In genomic region chr14:16200220-16200912, GRCm38 (mm10) we compare ENCODE assay signal across 10 mouse cellular contexts. TPM values are rescaled to one million over a fixed set of nuclear protein-coding genes. Genes with fewer than 3 reads are reported as not detected.
A peak's percentile ranks its signal among the peaks of the same experiment; 100 is the strongest.
DNase-seq lines count a peak whose midpoint lies in the region; ATAC-seq lines count a peak whose summit lies in the region.
"Had no signal": no experiment of that assay in that cellular context is flagged by ENCODE, and none has a peak within 500 bp of the region (broad histone marks: within the 10 kb centered on the region; RNA-seq: fewer than 3 reads in every experiment).

No protein-coding gene starts in this region.

- peak overlapping the region; percentile 35; the same call in 1 of the 2 replicates for H3K4me2 ChIP-seq in heart, embryonic 16.5 days (ENCODE audit: low read depth, low read length)
- peak overlapping the region; percentile 35 for H3K4me2 ChIP-seq in embryonic facial prominence, embryonic 14.5 days (ENCODE audit: low read depth, low read length)
- H3K4me2 ChIP-seq in midbrain, embryonic 16.5 days (ENCODE audit: low read length), result peak overlapping the region; percentile 35

- ATAC-seq in heart, embryonic 16.5 days (replicated peaks; ENCODE audit: extremely low read depth, insufficient read depth, low FRiP score), result no peak
- no peak for ATAC-seq in embryonic facial prominence, embryonic 14.5 days (ENCODE audit: low read depth)
- ATAC-seq in midbrain, embryonic 16.5 days, result peak; percentile 39
- ATAC-seq: liver, postnatal 0 days had no signal

- 46% methylated on average over 6 of the region's 6 CpGs for WGBS in heart, embryonic 16.5 days
- WGBS in embryonic facial prominence, embryonic 14.5 days, result 33% methylated on average over 6 of the region's 6 CpGs
- 29% methylated on average over 6 of the region's 6 CpGs for WGBS in hindbrain, embryonic 10.5 days
- WGBS in midbrain, embryonic 16.5 days, result 2% methylated on average over 6 of the region's 6 CpGs

- no peak overlapping the region for H3K4me3 ChIP-seq in heart, embryonic 16.5 days (ENCODE audit: low read length)
- no peak overlapping the region for H3K4me3 ChIP-seq in embryonic facial prominence, embryonic 14.5 days (ENCODE audit: low read depth, low read length)
- 0 out of 2 replicates have a peak overlapping the region, but pooled peaks have one; percentile 9 for H3K4me3 ChIP-seq in hindbrain, embryonic 10.5 days
- H3K4me3 ChIP-seq in midbrain, embryonic 16.5 days (ENCODE audit: low read depth, low read length), result no peak overlapping the region; the same call in 1 of the 2 replicates

- no peak for DNase-seq in heart, adult 18-20 months
- DNase-seq in embryonic facial prominence, embryonic 14.5 days (ENCODE audit: low spot score), result peak; percentile 7
- DNase-seq in hindbrain, embryonic 10.5 days (ENCODE audit: low spot score), result peak; percentile 4
- no peak for DNase-seq in spleen, postnatal 14 days (ENCODE audit: low spot score in 2 of 2)
- no peak for DNase-seq in left cerebral cortex, adult 18-20 months (ENCODE audit: low spot score in 2 of 2)
- no peak for DNase-seq in embryo, embryonic 11 days

- no peak overlapping the region for H3K9ac ChIP-seq in heart, embryonic 16.5 days (ENCODE audit: low read length)
- no peak overlapping the region; the same call in 1 of the 2 replicates for H3K9ac ChIP-seq in embryonic facial prominence, embryonic 14.5 days (ENCODE audit: low read depth, low read length)
- H3K9ac ChIP-seq in midbrain, embryonic 16.5 days (ENCODE audit: low read depth, low read length), result no peak overlapping the region
- H3K9ac ChIP-seq: liver, postnatal 0 days had no signal

- peaks cover 10% of the 10 kb centered on the region for H3K4me1 ChIP-seq in heart, embryonic 16.5 days (ENCODE audit: control insufficient read depth, insufficient read depth, low read length)
- peaks cover 13% of the 10 kb centered on the region for H3K4me1 ChIP-seq in embryonic facial prominence, embryonic 14.5 days (ENCODE audit: control insufficient read depth, insufficient read depth, low read length)
- peaks cover 13% of the 10 kb centered on the region for H3K4me1 ChIP-seq in hindbrain, embryonic 10.5 days (replicated peaks)
- peaks cover 10% of the 10 kb centered on the region for H3K4me1 ChIP-seq in midbrain, embryonic 16.5 days (ENCODE audit: control insufficient read depth, insufficient read depth, low read length)

- no peaks in the 10 kb centered on the region for H3K9me3 ChIP-seq in heart, embryonic 16.5 days (replicated peaks; ENCODE audit: control insufficient read depth, low read length)
- H3K9me3 ChIP-seq in embryonic facial prominence, embryonic 14.5 days (ENCODE audit: control insufficient read depth, low read length), result no peaks in the 10 kb centered on the region
- no peaks in the 10 kb centered on the region for H3K9me3 ChIP-seq in hindbrain, embryonic 10.5 days
- no peaks in the 10 kb centered on the region for H3K9me3 ChIP-seq in midbrain, embryonic 16.5 days (replicated peaks; ENCODE audit: control insufficient read depth, low read length, poor library complexity, severe bottlenecking)
- H3K9me3 ChIP-seq: G1E had no signal

- no peaks in the 10 kb centered on the region for H3K27me3 ChIP-seq in heart, embryonic 16.5 days (ENCODE audit: control insufficient read depth, insufficient read depth, low read length)
- no peaks in the 10 kb centered on the region for H3K27me3 ChIP-seq in embryonic facial prominence, embryonic 14.5 days (replicated peaks; ENCODE audit: control insufficient read depth, insufficient read depth, low read length)
- no peaks in the 10 kb centered on the region for H3K27me3 ChIP-seq in hindbrain, embryonic 10.5 days (ENCODE audit: insufficient read depth, poor library complexity, severe bottlenecking)
- H3K27me3 ChIP-seq in midbrain, embryonic 16.5 days (ENCODE audit: control insufficient read depth, insufficient read depth, low read depth, low read length), result no peaks in the 10 kb centered on the region

- no peaks in the 10 kb centered on the region for H3K36me3 ChIP-seq in heart, embryonic 16.5 days (ENCODE audit: control insufficient read depth, insufficient read depth)
- H3K36me3 ChIP-seq in embryonic facial prominence, embryonic 14.5 days (ENCODE audit: control insufficient read depth, insufficient read depth, low read length), result no peaks in the 10 kb centered on the region
- H3K36me3 ChIP-seq in hindbrain, embryonic 10.5 days, result no peaks in the 10 kb centered on the region
- no peaks in the 10 kb centered on the region for H3K36me3 ChIP-seq in midbrain, embryonic 16.5 days (ENCODE audit: control insufficient read depth, insufficient read depth, low read length)
- H3K36me3 ChIP-seq: G1E had no signal

- H3K27ac ChIP-seq in heart, embryonic 16.5 days (ENCODE audit: low read length), result peak overlapping the region; percentile 37
- H3K27ac ChIP-seq in embryonic facial prominence, embryonic 14.5 days (replicated peaks; ENCODE audit: low read depth, low read length), result no peak overlapping the region
- peak overlapping the region; percentile 63; the same call in 1 of the 2 replicates for H3K27ac ChIP-seq in hindbrain, embryonic 10.5 days
- peak overlapping the region; percentile 47 for H3K27ac ChIP-seq in midbrain, embryonic 16.5 days (ENCODE audit: low read length)

RNA-seq across cellular contexts. Expression of gene Ngly1, which starts 48.7 kb away (rescaled TPM):
- 30.2 and 32.7 TPM in 2 replicates for polyA plus RNA-seq in heart, embryonic 16.5 days (2015; fragmentation: Nextera tagmentation; extraction: Ambion mirVana)
- total RNA-seq in heart, adult 18-20 months (2021), result 10 to 100 TPM; 30.8 to 34.5 TPM
- 43.6 and 49.6 TPM in 2 replicates for polyA plus RNA-seq in embryonic facial prominence, embryonic 14.5 days (2014; fragmentation: Nextera tagmentation; extraction: Ambion mirVana)
- 14.9 and 15.6 TPM in 2 replicates for polyA plus RNA-seq in hindbrain, embryonic 10.5 days (2016; fragmentation: Nextera tagmentation; extraction: Ambion mirVana)
- 24.6 and 26.1 TPM in 2 replicates for polyA plus RNA-seq in midbrain, embryonic 16.5 days (2015; fragmentation: Nextera tagmentation; extraction: Ambion mirVana)
- total RNA-seq in left cerebral cortex, adult 18-20 months (2021), result 10 to 100 TPM; 26.3 to 27.4 TPM

RNA-seq across cellular contexts. Expression of gene Oxsm, which starts 49.2 kb away (rescaled TPM):
- 4.0 and 4.7 TPM in 2 replicates for polyA plus RNA-seq in heart, embryonic 16.5 days (2015; fragmentation: Nextera tagmentation; extraction: Ambion mirVana)
- 10 to 100 TPM; 21.5 to 24.8 TPM for total RNA-seq in heart, adult 18-20 months (2021)
- polyA plus RNA-seq in embryonic facial prominence, embryonic 14.5 days (2014; fragmentation: Nextera tagmentation; extraction: Ambion mirVana), result 1.7 and 1.8 TPM in 2 replicates
- polyA plus RNA-seq in hindbrain, embryonic 10.5 days (2016; fragmentation: Nextera tagmentation; extraction: Ambion mirVana), result 1.6 and 2.0 TPM in 2 replicates
- polyA plus RNA-seq in midbrain, embryonic 16.5 days (2015; fragmentation: Nextera tagmentation; extraction: Ambion mirVana), result 2.5 and 2.8 TPM in 2 replicates
- total RNA-seq in left cerebral cortex, adult 18-20 months (2021), result 10 to 100 TPM in 1 of 2 experiments, 1 to 10 TPM in 1; 9.4 to 12.8 TPM

Comparison
In these comparisons a context has a peak if more than half of its experiments do, and no peak if none do; other contexts are left out.
1. DNase-seq: peak in embryonic facial prominence, embryonic 14.5 days (single experiment) and hindbrain, embryonic 10.5 days (single experiment); none in heart, adult 18-20 months (0 of 2), spleen, postnatal 14 days (0 of 2), left cerebral cortex, adult 18-20 months (0 of 2) and embryo, embryonic 11 days (single experiment).
2. Peak in every context shown above with its lines, with median percentiles within 50 percentile points of each other: H3K4me2 ChIP-seq.